Mouse (Mus musculus): ENCODE results near the gene Tbk1. TPM values are rescaled to one million over a fixed set of nuclear protein-coding genes. Genes with fewer than 3 reads are reported as not detected.

The Tbk1 gene
- polyA plus RNA-seq, 1 experiment from 2014 or later: 27.3 TPM

DNA sequence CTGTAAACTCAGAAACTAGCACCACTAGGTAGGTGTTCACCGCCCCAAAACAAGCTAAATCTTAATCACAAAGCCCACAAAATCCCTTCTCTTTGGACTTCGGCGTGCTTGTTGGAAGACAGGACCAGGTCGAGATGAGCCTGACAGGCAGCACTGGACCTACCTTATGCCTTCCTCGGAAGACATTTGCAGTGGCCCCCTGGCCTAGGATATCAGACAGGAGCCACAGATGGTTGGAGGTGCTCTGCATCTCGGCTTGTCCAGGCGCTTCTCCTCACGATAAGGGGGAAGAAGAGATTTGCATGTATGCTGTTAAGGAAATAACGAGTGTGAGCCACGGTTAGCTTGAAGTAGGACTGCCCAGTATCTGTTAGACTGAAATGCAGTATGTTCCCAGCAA, 2.6 kb downstream of the Tbk1 start:
- no peaks in the 10 kb centered on the region for H3K27me3 ChIP-seq (replicated peaks; ENCODE audit: control insufficient read depth, insufficient read depth, low read length)
- no peaks in the 10 kb centered on the region; the same call in 1 of the 2 replicates for H3K4me1 ChIP-seq (replicated peaks; ENCODE audit: control insufficient read depth, insufficient read depth, low read length)
- H3K9ac ChIP-seq (ENCODE audit: low read depth, low read length): no peak overlapping the region
- no peaks in the 10 kb centered on the region for H3K9me3 ChIP-seq (ENCODE audit: control insufficient read depth)
- no peak for ATAC-seq
- WGBS: 93% methylated on average over 10 of the region's 10 CpGs
- peaks cover 31% of the 10 kb centered on the region for H3K36me3 ChIP-seq (ENCODE audit: control insufficient read depth, insufficient read depth)
- no peak overlapping the region for H3K4me3 ChIP-seq (ENCODE audit: low read depth, low read length)
- no peak overlapping the region for H3K27ac ChIP-seq (ENCODE audit: low read depth, low read length)
- TF ChIP-seq CTCF (IDR thresholded peaks at IDR 0.05; ENCODE audit: low read depth): no peak
- no peak overlapping the region for H3K4me2 ChIP-seq (replicated peaks; ENCODE audit: low read depth)

- Histone ChIP-seq H3K36me3 (ENCODE audit: control insufficient read depth, insufficient read depth) (peaks cover 33% of the 10 kb centered on the region), H3K27me3 (replicated peaks; ENCODE audit: control insufficient read depth, insufficient read depth, low read length) (no peaks in the 10 kb centered on the region), H3K4me2 (replicated peaks; ENCODE audit: low read depth) (no peak overlapping the region), H3K9ac (ENCODE audit: low read depth, low read length) (no peak overlapping the region), H3K27ac (ENCODE audit: low read depth, low read length) (no peak overlapping the region), H3K4me3 (ENCODE audit: low read depth, low read length) (no peak overlapping the region), H3K4me1 (replicated peaks; ENCODE audit: control insufficient read depth, insufficient read depth, low read length) (no peaks in the 10 kb centered on the region; the same call in 1 of the 2 replicates), H3K9me3 (ENCODE audit: control insufficient read depth) (no peaks in the 10 kb centered on the region)
- no peak for ATAC-seq
- TF ChIP-seq CTCF (IDR thresholded peaks at IDR 0.05; ENCODE audit: low read depth): no peak
- WGBS: 91% methylated on average over 12 of the region's 12 CpGs
Observed at GRCm38 (mm10) chr10:121583016-121583415, 3.6 kb downstream of the Tbk1 start.

DNA sequence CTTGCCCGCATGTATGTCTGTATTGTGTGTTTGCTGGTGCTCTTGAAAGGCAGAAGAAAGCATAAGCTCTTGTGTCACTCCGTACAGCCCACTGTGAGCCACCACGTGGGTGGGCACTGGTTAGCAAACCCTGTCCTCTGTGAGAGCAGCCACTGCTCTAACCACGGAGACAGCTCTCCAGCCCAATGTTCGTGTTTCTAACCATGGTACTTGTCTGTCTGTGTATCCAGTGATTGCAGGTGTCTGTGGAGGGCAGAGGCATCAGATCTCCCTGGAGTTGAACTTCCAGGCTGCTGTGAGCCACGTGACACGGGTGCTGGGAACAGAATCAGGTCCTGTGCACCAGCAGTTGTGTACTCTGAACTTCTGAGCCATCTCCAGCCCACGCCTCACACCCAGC, 4.3 kb downstream of the Tbk1 start:
- no peaks in the 10 kb centered on the region for H3K27me3 ChIP-seq (replicated peaks; ENCODE audit: control insufficient read depth, insufficient read depth, low read length)
- peaks cover 36% of the 10 kb centered on the region for H3K36me3 ChIP-seq (ENCODE audit: control insufficient read depth, insufficient read depth)
- no peaks in the 10 kb centered on the region for H3K9me3 ChIP-seq (ENCODE audit: control insufficient read depth)
- 94% methylated on average over 8 of the region's 8 CpGs for WGBS
- no peak overlapping the region for H3K4me3 ChIP-seq (ENCODE audit: low read depth, low read length)
- TF ChIP-seq CTCF (IDR thresholded peaks at IDR 0.05; ENCODE audit: low read depth): no peak
- H3K4me1 ChIP-seq (replicated peaks; ENCODE audit: control insufficient read depth, insufficient read depth, low read length): no peaks in the 10 kb centered on the region; the same call in 1 of the 2 replicates
- no peak for ATAC-seq
- no peak overlapping the region for H3K4me2 ChIP-seq (replicated peaks; ENCODE audit: low read depth)
- H3K27ac ChIP-seq (ENCODE audit: low read depth, low read length): no peak overlapping the region
- H3K9ac ChIP-seq (ENCODE audit: low read depth, low read length): no peak overlapping the region

DNA sequence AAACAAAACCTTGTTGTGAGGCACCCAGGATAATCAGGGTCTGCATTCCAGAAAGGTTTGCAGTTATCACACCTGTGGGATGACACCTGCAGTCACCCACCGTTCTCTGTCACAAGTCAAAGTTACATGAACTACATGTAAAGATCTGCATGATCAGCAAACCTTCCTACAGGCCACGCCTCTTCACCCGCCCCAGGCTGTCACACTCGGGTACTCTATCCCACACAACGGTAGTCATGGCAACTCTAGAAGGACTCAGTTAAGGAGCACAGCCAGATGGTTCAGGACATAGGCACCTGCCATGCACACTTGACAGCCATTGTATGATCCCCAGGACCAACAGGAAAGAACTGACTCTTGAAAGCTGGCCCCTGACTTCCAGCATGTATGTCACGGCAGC, 5.2 kb downstream of the Tbk1 start:
- peak overlapping the region; percentile 79 for H3K27ac ChIP-seq (ENCODE audit: low read depth, low read length)
- no peaks in the 10 kb centered on the region for H3K9me3 ChIP-seq (ENCODE audit: control insufficient read depth)
- no peaks in the 10 kb centered on the region; the same call in 1 of the 2 replicates for H3K4me1 ChIP-seq (replicated peaks; ENCODE audit: control insufficient read depth, insufficient read depth, low read length)
- H3K4me2 ChIP-seq (replicated peaks; ENCODE audit: low read depth): peak overlapping the region; percentile 24; the same call in 1 of the 2 replicates
- TF ChIP-seq CTCF (IDR thresholded peaks at IDR 0.05; ENCODE audit: low read depth): no peak
- 65% methylated on average over 6 of the region's 6 CpGs for WGBS
- H3K4me3 ChIP-seq (ENCODE audit: low read depth, low read length): no peak overlapping the region
- no peak overlapping the region for H3K9ac ChIP-seq (ENCODE audit: low read depth, low read length)
- no peak for ATAC-seq
- H3K36me3 ChIP-seq (ENCODE audit: control insufficient read depth, insufficient read depth): peaks cover 37% of the 10 kb centered on the region
- H3K27me3 ChIP-seq (replicated peaks; ENCODE audit: control insufficient read depth, insufficient read depth, low read length): no peaks in the 10 kb centered on the region

DNA sequence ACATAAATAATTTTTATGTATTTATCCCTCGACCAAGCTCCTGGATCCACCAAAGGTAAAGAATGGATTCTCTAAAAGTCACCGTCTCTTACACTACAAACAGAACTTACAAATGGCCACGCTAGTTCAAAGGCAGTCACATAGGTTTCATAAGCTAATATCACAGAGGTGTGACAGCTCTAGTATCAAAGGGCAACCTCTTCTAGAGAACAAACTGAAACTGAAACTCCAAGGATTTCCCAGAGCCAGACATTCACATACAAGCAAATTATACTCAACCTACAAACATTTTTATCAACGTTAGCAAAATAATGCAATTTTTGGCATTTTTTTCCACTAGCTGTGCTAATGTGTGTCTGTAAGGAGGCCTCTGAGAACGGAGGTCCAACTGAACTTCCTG, 6.2 kb downstream of the Tbk1 start:
- Histone ChIP-seq H3K36me3 (ENCODE audit: control insufficient read depth, insufficient read depth) (peaks cover 45% of the 10 kb centered on the region), H3K4me3 (ENCODE audit: low read depth, low read length) (no peak overlapping the region), H3K27ac (ENCODE audit: low read depth, low read length) (peak overlapping the region; percentile 79), H3K4me1 (replicated peaks; ENCODE audit: control insufficient read depth, insufficient read depth, low read length) (no peaks in the 10 kb centered on the region; the same call in 1 of the 2 replicates), H3K9ac (ENCODE audit: low read depth, low read length) (no peak overlapping the region), H3K9me3 (ENCODE audit: control insufficient read depth) (no peaks in the 10 kb centered on the region), H3K27me3 (replicated peaks; ENCODE audit: control insufficient read depth, insufficient read depth, low read length) (no peaks in the 10 kb centered on the region), H3K4me2 (replicated peaks; ENCODE audit: low read depth) (peak overlapping the region; percentile 37)
- peak; percentile 68 for ATAC-seq
- no peak for TF ChIP-seq CTCF (IDR thresholded peaks at IDR 0.05; ENCODE audit: low read depth)
- WGBS: 60% methylated on average over 5 of the region's 5 CpGs

- WGBS: 78% methylated on average over 9 of the region's 9 CpGs
- no peak overlapping the region for H3K4me3 ChIP-seq (ENCODE audit: low read depth, low read length)
- no peaks in the 10 kb centered on the region for H3K27me3 ChIP-seq (replicated peaks; ENCODE audit: control insufficient read depth, insufficient read depth, low read length)
- no peak overlapping the region for H3K27ac ChIP-seq (ENCODE audit: low read depth, low read length)
- no peak for TF ChIP-seq CTCF (IDR thresholded peaks at IDR 0.05; ENCODE audit: low read depth)
- no peak overlapping the region for H3K9ac ChIP-seq (ENCODE audit: low read depth, low read length)
- no peak overlapping the region for H3K4me2 ChIP-seq (replicated peaks; ENCODE audit: low read depth)
- no peak for ATAC-seq
- no peaks in the 10 kb centered on the region for H3K4me1 ChIP-seq (replicated peaks; ENCODE audit: control insufficient read depth, insufficient read depth, low read length)
- no peaks in the 10 kb centered on the region for H3K9me3 ChIP-seq (ENCODE audit: control insufficient read depth)
- peaks cover 38% of the 10 kb centered on the region for H3K36me3 ChIP-seq (ENCODE audit: control insufficient read depth, insufficient read depth)
Observed at GRCm38 (mm10) chr10:121576372-121576771, 10.2 kb downstream of the Tbk1 start.
